Mouse (Mus musculus): ENCODE data around the gene Chfr.
"Not testable (repeated sequence)": the region's sequence is repeated elsewhere in the genome, so short reads cannot be mapped to it uniquely, and the experiment has no call there.

Gene Chfr

DNA sequence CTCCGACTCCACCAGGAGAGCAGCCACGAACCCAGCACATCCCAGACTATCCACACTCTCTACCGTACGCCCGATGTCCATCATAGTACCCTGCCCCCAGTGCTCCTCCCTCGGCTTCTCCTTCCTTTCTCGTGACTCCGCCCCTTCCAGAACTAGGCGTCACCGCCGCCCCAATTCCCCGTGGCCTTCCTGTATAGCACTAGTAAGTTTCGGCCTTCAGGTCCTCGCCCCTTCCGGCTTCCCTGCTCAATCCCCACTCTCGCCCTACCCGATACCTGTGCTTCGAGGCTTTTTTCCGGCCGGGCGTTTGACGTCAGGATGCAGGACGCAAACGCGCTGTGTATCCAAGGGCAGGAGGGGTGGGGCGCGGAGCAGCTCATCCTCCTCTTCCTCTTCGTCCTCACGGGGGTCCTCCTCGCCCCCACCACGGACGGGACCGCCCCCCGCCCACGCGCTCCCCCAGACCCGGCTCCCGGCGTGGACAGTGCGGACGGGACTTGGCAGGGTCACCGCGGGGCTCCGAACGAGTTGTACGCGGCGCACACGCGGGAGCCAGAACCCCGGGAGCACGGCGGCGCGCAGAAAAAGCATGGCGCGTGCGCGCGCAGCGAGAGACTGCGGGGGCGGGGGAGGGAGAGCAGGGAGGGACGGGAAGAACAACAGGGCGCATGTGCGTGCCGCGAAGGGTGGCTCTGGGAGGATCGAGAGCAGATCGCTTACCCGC, 27.9 kb upstream of the Chfr start, which contains the start of gene Gtpbp6:
Gtpbp6 (minus strand) TSS at position 617 of the 724 bp plus-strand sequence.
- ATAC-seq (ENCODE audit: low TSS enrichment): peak; percentile 62

DNA sequence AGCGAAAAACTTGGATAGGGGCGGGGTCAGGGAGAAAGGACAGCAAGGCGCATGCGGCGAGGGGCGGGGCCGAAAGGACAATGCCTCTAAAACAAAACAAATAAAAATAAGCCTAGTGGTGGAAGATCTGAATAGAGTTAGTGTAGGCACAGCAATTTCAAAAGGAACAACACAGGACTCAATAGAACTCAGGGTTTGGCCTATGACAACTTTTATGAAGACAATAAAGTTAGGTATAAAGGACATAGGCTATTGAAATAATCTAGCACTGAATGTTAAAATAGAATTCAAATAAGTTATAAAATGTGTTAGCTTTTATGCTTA, 27.4 kb upstream of the Chfr start:
- no peak for ATAC-seq (ENCODE audit: low TSS enrichment)

DNA sequence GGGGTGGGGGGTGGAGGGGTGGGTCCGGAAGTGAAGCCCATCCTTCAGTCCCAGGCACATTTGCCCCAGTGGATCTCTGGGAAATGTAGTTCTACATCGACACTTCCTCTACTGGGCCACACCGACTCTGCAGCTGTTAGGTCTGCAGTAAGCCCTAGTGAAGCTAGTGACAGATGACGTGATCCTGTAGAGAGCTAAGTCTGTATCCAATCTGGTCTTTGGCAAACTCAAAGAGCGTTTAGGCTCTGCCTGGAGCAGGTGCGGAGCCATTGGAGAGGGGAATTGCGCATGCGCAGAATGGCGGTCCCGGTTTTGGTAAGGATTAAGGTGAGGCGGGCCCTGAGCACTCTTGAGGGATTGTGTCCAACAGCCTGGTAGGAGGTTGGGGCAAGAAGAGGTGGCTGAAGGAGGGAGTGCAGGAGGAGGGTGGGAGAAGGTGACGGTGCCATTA, 25.6 kb upstream of the Chfr start, which contains the start of gene Zfp605:
Zfp605 (plus strand) TSS at position 102 of the 451 bp plus-strand sequence.
- ATAC-seq (ENCODE audit: low TSS enrichment): peak; percentile 58

DNA sequence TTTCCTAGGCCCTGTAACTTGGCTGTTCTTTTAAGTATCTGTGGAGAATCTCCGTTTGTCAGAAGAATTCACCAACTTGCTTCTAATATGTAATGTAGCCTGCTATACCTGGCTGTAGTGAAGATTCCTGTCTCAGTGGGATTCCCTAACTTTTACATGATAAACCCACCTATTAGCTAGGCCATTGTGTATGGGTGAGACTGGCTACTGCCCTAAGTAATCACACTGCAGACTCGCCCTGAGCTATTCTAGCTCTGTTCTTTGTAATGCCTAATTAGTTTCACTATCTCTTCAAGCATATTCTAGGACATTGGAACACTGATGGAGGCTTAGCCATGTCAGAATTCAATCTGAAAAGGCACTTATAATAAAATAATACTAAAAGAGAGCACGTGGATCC, 13.3 kb upstream of the Chfr start:
- ATAC-seq (ENCODE audit: low TSS enrichment): not testable (repeated sequence)

DNA sequence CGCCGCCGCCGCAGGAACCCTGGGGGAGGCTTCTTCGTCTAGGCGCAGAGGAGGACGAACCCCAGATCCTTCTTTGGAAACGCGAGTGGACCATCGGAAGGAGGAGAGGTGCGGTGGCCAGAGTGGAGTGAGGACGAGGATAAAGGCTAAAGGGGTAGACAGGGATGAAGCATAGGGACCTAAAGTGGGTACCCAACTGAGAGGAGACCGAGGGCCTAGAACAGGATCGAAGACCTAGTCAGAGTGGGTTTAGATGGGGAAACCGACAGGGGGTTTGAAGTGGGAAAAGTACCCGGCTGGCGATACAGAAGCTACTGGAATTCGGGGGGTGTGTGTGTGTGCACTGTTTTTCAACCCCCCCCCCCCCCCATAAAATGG, 434 bp downstream of the Chfr start:
- ATAC-seq (ENCODE audit: low TSS enrichment): no peak; the same call in 1 of the 2 replicates

DNA sequence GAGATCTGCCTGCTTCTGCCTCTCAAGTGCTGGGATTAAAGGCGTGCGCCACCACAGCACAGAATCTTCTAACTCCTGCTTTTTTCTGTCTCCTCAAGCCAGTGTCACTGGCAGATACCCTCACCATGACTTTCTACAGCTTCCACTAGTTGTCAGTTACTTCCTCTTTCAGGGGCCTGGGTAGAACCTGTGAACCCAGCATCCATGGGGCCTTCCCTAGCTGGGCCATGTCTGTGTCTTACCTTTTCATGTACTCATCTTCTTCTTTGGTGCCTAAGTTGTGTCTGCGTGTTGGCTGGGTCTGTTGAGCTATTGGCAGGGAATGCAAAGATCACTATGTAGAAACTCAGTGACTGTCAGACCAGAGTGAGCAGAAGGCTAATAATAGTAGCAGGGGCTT, 2.2 kb downstream of the Chfr start:
- no peak for ATAC-seq (ENCODE audit: low TSS enrichment)

DNA sequence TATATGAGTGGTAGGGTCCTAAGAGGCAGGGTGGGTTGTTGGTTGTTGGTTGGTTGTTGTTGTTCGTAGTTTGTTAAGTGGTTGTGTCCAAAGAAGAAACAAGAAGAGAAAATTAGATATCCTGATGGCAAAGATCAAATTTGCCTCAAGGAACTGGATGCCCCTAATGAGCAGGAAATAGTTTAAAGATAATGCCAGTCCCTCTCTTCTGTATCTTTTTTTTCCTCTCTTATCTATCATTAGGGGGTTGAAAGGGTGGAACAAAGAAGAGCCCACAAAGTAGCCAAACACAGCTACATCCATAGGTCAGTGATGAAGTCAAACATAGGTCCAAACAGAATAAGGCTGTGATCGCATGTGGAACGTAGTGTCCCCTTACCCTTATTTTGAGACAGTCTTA, 3.7 kb downstream of the Chfr start:
- no peak for ATAC-seq (ENCODE audit: low TSS enrichment)

DNA sequence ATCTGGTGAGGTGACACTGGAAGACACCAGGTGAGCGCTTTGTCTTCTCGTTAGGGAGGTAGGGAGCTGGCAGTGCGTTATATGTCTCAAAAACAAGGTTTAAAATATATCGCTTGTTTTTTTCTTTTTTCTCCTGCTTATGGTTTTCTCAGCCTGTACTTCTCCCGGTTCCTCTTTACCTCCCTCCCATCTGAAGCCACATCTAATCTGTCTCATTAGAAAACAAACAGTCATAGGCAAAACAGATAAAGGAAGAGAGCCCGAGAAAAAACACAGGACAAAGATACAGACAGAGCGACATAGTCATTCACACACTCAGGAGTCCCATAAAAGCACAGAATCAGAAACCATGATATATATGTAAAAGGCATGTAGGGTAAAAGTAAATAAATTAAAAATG, 4.8 kb downstream of the Chfr start:
- ATAC-seq (ENCODE audit: low TSS enrichment): no peak

DNA sequence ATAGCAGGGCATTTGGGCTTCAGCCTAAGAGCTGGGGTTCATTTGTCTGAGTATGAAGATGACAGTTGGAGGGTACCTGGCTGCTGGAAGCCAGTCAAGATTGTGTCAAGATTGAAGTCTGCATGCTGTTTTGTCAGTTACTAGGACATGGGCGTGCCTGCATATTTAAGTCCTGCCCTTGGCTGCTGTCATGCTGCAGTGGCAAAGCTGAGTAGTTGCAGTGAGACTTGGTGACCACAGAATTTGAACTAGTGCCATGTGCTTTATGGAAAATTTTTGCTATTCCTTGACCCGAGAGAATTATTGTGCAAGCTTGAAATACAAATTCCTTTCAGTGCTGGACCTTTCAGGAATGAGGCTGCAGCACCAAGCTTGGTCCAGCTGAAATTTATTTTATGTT, 6.7 kb downstream of the Chfr start:
- ATAC-seq (ENCODE audit: low TSS enrichment): no peak

DNA sequence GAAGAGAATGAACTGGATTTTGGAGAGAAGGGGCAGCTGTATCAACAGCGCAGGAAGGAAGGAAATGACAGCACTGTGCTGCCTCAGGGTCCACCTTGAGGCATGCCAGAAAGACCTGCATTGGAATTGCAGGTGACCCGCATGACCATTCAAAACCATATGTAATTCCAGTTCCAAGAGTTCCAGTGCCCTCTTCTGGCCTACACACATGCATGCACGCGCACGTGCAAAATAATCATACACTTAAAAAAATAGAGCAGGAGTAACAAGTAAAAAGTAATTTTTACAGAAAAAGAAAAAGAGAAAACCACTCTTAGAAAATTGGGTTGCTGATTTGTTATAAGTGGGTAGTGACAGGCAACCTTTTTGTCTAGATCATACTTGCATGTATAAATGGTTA, 7.4 kb downstream of the Chfr start:
- no peak for ATAC-seq (ENCODE audit: low TSS enrichment)

DNA sequence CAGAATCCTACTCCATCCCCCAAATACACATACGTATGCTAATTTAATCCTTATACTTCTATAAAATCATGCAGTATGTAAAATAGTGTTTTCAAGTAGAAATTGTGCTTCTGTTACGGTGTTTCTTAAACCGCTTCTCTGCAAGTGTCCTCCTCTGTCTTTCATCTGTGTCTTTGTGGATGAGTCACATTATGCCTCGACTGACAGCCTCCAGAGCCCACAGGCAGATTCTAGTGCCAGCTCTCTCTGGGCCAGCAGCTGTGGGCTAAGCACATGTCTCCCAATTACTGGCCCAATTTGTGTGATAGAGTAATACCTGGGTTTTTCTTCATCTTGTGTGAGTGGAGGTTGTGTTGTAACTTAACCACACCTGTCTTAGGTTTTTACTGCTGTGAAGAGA, 33.7 kb downstream of the Chfr start:
- ATAC-seq (ENCODE audit: low TSS enrichment): peak; percentile 80

DNA sequence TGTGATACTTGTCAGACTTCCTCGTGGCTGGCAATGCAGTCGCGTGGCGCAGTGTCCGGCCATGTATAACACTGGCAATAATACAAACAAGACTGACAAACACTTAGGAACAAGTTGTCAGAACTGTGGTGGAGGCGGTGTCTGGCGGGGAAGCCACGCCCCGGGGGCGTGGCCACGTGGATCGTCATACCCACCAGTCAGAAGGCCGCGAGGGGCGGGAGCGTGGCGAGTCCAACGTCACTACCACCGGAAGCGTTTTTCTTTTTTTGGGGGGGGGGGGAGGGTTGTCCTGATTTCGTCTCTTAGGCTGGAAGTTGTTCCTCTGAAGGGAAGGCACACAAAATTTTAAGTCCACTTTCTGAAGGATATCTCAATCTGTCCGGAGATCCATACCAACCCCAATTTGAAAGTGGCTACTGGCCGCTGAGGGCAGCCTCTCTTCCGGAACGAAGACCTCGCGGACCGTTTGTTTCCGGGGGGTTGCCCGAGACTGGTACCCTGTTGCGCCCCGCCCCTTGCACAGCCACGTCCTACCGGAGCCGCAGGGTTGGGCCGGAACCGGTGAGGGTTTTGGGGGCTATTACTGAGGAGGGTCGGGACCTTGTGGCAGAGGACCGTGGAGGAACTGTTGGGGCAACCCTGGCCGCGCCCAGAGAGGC, 40.8 kb downstream of the Chfr start, which contains the start of gene Golga3:
Golga3 (plus strand) TSS at position 340 of the 659 bp plus-strand sequence.
- ATAC-seq (ENCODE audit: low TSS enrichment): peak; percentile 99

DNA sequence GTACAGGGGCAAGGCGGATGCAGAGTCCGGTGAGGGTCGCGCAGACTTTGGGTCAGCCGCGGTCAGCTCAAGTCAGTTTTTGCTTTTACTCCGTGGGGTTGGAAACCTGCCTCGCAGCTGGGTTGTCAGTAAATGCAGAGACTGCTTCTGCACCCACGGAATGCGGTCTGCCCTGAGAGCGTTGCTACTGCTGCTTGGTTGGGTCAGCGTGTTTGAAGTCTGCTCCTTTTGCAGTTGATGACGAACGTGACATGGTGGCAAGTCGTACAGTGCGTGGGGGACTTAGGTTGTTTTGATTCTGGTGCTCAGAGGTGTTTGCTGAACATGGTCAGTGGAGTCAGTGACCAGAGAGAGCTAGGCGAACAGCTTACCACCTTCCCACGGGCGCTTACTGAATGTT, 41.4 kb downstream of the Chfr start:
- ATAC-seq (ENCODE audit: low TSS enrichment): peak; percentile 16; the same call in 1 of the 2 replicates

DNA sequence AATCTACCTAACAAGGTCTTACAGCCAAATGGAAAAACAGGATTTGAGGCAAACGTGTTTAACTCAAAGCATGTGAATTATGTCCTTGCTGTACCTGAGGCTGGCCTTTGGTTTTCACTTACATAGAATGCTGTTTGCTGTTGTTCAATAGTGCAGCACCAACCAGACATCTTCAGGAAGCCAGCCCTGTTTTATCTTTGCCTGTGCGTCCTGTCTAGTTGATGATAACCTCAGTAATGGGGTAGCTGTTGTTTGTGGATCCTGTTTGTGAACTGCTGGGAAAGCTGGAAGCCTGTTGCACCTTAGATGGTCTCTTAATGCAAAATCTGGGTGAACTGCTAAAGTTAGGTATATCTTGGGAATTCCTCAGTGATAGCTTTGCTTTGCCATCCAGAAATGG, 43.0 kb downstream of the Chfr start:
- ATAC-seq (ENCODE audit: low TSS enrichment): no peak

DNA sequence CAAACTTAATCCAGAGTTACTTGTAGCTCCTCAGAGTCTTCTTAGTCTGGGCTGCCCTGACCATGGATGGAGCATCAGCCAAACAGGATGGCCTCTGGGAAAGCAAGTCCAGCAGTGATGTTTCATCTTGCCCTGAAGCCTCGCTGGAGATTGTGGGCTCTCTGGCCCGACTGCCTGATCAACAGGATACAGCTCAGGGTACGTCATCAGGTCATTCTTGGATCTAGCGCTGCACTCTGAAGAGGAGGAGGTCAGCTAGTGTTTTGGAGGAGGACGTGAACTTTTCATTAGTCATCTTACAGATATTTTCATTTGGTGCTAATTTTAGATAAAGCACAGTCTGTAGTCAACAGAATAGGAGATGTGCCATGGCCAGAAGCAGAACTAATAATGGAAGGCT, 46.1 kb downstream of the Chfr start:
- no peak for ATAC-seq (ENCODE audit: low TSS enrichment)

DNA sequence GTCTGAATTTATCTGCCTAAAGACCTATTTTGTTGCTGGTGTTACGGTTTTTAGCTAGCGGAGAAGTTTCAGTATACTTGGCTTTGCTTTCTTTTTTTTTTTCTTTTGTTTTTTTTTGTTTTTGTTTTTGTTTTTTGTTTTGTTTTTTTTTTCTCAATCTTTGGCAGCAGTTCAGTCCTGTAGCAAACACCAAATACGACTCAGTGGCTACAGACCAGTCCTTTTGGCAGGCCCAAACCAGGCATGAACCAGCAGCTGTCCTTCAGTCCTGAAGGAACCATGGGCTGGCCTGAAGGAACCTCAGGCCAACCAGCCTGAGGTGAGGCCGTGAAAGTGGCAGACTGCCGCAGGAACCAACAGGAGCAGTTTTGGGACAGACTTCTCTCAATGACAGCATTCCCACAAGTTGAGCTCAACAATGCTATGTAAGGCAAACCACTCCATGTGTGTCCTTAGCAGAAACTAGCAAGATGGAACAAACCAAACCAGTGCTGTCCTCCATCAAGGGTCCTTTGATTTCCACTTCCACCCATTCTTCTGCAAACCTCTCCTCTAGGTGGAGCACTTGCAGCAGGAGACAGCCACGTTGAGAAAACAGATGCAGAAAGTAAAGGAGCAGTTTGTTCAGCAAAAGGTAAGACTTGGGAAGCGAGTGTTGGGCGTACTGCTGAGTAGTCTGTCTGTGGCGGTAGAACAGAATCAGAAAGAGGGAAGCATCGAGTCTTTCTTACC, 67.7 kb downstream of the Chfr start:
- ATAC-seq (ENCODE audit: low TSS enrichment): no peak; the same call in 1 of the 2 replicates

DNA sequence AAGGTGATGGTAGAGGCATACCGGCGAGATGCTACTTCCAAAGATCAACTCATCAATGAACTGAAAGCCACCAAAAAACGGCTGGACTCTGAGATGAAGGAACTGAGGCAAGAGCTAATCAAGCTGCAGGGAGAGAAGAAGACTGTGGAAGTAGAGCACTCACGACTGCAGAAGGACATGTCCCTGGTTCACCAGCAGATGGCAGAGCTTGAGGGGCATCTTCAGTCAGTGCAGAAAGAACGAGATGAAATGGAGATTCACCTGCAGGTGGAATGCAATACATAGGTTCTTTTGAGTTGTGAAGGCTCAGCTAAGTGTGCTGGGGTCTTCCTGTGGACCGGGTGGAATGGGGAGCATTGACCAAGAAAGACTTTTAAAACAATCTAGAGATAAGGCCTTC, 69.1 kb downstream of the Chfr start:
- no peak for ATAC-seq (ENCODE audit: low TSS enrichment)

DNA sequence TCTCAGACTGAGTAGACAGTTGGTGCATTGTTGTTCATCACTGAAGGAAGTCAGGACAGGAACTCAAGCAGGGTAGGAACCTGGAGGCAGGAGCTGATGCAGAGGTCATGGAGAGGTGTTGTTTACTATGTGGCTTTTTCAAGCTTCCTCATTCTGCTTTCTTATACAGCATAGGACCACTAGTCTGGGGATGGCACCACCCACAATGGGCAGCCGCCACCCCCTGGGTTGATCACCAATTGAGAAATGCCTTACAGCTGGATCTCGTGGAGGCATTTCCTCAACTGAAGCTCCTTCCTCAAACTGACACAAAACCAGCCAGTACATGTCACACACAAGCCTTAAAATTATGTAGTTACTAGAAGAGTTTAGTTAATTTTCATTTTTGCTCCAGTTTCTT, 75.7 kb downstream of the Chfr start:
- no peak for ATAC-seq (ENCODE audit: low TSS enrichment)

DNA sequence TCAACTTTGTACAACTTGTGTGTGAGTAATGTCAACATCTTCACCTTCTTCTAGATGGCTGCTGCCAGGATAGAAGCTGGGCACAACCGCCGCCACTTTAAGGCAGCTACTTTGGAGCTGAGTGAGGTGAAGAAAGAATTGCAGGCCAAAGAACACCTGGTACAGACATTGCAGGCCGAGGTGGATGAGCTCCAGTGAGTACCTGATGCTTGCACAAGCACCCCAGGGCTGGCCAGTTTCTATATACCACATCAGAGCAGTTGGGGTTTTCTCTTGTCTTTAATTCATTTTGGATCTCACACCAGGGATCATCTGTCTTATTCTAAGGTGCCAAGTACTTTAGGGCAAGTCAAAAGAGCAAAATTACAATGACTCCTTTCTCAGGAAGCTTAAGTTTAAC, 81.1 kb downstream of the Chfr start:
- no peak for ATAC-seq (ENCODE audit: low TSS enrichment)

DNA sequence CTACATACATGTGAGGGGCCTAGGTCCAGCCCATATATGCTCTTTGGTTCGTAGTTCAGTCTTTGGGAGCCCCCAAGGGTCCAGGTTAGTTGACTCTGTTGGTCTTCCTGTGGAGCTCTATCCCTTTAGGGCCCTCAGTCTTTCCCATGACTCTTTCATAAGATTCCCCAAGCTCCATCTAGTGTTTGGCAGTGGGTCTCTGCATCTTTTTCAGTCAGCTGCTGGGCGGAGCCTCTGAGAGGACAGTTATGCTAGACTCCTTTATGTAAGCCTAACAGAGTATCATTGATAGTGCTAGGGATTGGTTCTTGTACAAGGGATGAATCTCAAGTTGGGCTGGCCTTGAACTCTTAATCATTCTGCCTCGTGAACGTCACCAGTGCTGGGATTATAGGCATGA, 84.7 kb downstream of the Chfr start:
- ATAC-seq (ENCODE audit: low TSS enrichment): no peak

Data from frontal cortex, adult (tissue).